Mouse (Mus musculus) lung, adult 2 months (tissue): ENCODE measurements at regions not wholly inside any gene's neighbourhood (a gene's known extent, or its start where the extent isn't known, plus 50 kb on each side); places are given as distances from the start of the nearest gene placed in this dataset.

ENCODE experiments used
- CTCF ChIP-seq: fragments of 200-500 bp; IDR thresholded peaks from 2 replicates; pipeline ENCODE4 v1.5.1; 2011; ENCODE audit warnings: mild to moderate bottlenecking, low read length, control low read depth; ENCODE audit not compliant: insufficient read depth
- POLR2A ChIP-seq: fragments of 200-500 bp; IDR thresholded peaks from 2 replicates; pipeline ENCODE4 v1.6.1; 2011; ENCODE audit warnings: low read depth, mild to moderate bottlenecking, control low read depth, low read length, borderline replicate concordance; ENCODE audit errors: extremely low read depth

GRCm38 (mm10) chr10:102622583-102623008 lies 110.6 kb downstream of the Rassf9 start:
- TF ChIP-seq CTCF (no peak), POLR2A (no peak)
